Mouse (Mus musculus): ENCODE data around the gene Rpl3. TPM values are rescaled to one million over a fixed set of nuclear protein-coding genes. Genes with fewer than 3 reads are reported as not detected.

Rpl3 gene
- polyA plus RNA-seq (2014; fragmentation: Illumina TruSeq; extraction: RNeasy Lipid Tissue Mini Kit (QIAGEN cat#74804); ENCODE audit: low read depth, low replicate concordance): 108 TPM

GRCm38 (mm10) chr15:80091121-80091955 lies at the start of gene Rpl3, which contains the start of gene Syngr1:
Rpl3 (minus strand) TSS chr15:80091868.
Syngr1 (plus strand) TSS chr15:80091334.

DNA sequence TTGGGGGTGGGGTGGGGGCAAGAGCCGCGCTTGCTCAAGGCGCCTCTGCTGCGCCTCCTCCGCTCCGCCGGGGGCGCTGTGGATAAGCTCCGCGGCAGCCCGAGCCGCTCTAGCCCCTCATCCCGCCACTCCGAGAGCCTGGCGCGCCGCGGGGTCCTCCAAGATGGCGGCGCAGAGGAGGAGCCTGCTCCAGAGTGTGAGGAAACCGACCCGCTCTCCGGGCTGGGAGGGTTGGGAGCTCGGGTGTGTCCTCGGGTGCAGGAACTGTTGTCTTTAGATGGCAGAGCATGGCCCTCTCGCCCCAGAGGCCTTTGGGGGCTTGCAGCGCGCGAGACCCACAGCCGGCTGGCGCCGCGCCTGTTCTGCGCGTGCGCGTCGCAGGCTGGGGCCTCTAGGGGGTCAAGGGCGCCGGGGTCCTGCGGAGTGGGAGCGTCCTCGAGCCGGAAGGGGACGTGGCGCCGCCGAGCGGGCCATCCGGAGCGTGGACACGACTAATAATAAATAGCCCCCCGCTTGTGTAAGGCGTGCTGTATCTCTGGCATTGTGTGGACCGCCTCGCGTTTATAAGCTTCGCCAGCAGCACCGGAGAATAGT lies 41.4 kb upstream of the Rpl3 start, which contains the start of gene Tab1:
Tab1 (plus strand) TSS at position 135 of the 594 bp plus-strand sequence.

Other genes starting within 250 kb of the Rpl3 start
- 1.8 TPM for gene Apobec3, start 200.2 kb downstream of the Rpl3 start, polyA plus RNA-seq (2014; fragmentation: Illumina TruSeq; extraction: RNeasy Lipid Tissue Mini Kit (QIAGEN cat#74804); ENCODE audit: low read depth, low replicate concordance)
- gene Cbx7, start 120.7 kb downstream of the Rpl3 start, polyA plus RNA-seq (2014; fragmentation: Illumina TruSeq; extraction: RNeasy Lipid Tissue Mini Kit (QIAGEN cat#74804); ENCODE audit: low read depth, low replicate concordance): 0.98 TPM
- gene Pdgfb, start 76.9 kb downstream of the Rpl3 start, polyA plus RNA-seq (2014; fragmentation: Illumina TruSeq; extraction: RNeasy Lipid Tissue Mini Kit (QIAGEN cat#74804); ENCODE audit: low read depth, low replicate concordance): not detected
- gene Syngr1, start 534 bp downstream of the Rpl3 start, polyA plus RNA-seq (2014; fragmentation: Illumina TruSeq; extraction: RNeasy Lipid Tissue Mini Kit (QIAGEN cat#74804); ENCODE audit: low read depth, low replicate concordance): 0.08 TPM
- gene Tab1, start 41.3 kb upstream of the Rpl3 start, polyA plus RNA-seq (2014; fragmentation: Illumina TruSeq; extraction: RNeasy Lipid Tissue Mini Kit (QIAGEN cat#74804); ENCODE audit: low read depth, low replicate concordance): 0.13 TPM
- gene Mgat3, start 81.9 kb upstream of the Rpl3 start, polyA plus RNA-seq (2014; fragmentation: Illumina TruSeq; extraction: RNeasy Lipid Tissue Mini Kit (QIAGEN cat#74804); ENCODE audit: low read depth, low replicate concordance): 0.13 TPM
- gene Mief1, start 142.2 kb upstream of the Rpl3 start, polyA plus RNA-seq (2014; fragmentation: Illumina TruSeq; extraction: RNeasy Lipid Tissue Mini Kit (QIAGEN cat#74804); ENCODE audit: low read depth, low replicate concordance): 13.3 TPM
- not detected for gene AC140267.1, start 144.0 kb upstream of the Rpl3 start, polyA plus RNA-seq (2014; fragmentation: Illumina TruSeq; extraction: RNeasy Lipid Tissue Mini Kit (QIAGEN cat#74804); ENCODE audit: low read depth, low replicate concordance)
- gene Atf4, start 163.3 kb upstream of the Rpl3 start, polyA plus RNA-seq (2014; fragmentation: Illumina TruSeq; extraction: RNeasy Lipid Tissue Mini Kit (QIAGEN cat#74804); ENCODE audit: low read depth, low replicate concordance): 74.6 TPM
- gene Rps19bp1, start 172.4 kb upstream of the Rpl3 start, polyA plus RNA-seq (2014; fragmentation: Illumina TruSeq; extraction: RNeasy Lipid Tissue Mini Kit (QIAGEN cat#74804); ENCODE audit: low read depth, low replicate concordance): 5.9 TPM
- gene Cacna1i, start 195.4 kb upstream of the Rpl3 start, polyA plus RNA-seq (2014; fragmentation: Illumina TruSeq; extraction: RNeasy Lipid Tissue Mini Kit (QIAGEN cat#74804); ENCODE audit: low read depth, low replicate concordance): not detected